Mouse (Mus musculus) ES-E14 (cell line): ENCODE results near the gene Zfp36. TPM values are rescaled to one million over a fixed set of nuclear protein-coding genes. Genes with fewer than 3 reads are reported as not detected.

Experiments used
- DNase-seq: peaks from one replicate; pipeline ENCODE4 v3.0.0-alpha.2; 2013; ENCODE audit warnings: low read depth, low spot score
- H3K27ac ChIP-seq: 2 replicates; pipeline ENCODE4 v1.5.1; 2012; ENCODE audit warnings: low read depth, mild to moderate bottlenecking, low read length, moderate library complexity, mixed read lengths; ENCODE audit not compliant: poor library complexity, insufficient read depth, severe bottlenecking
- H3K36me3 ChIP-seq: 2 replicates; pipeline ENCODE4 v1.6.1; 2012; ENCODE audit warnings: mild to moderate bottlenecking, low read length, moderate library complexity, mixed read lengths; ENCODE audit not compliant: control insufficient read depth, poor library complexity, insufficient read depth, severe bottlenecking
- H3K4me1 ChIP-seq, 2 experiments: fragments of 150-350 bp in 1 of 2; sonication (generic) in 1 of 2; 2 replicates each; pipeline ENCODE4 v1.6.1; 2012; ENCODE audit warnings: low read length in 2 of 2, mild to moderate bottlenecking in 1 of 2, mixed read lengths in 1 of 2; ENCODE audit not compliant: control insufficient read depth in 2 of 2, insufficient read depth in 2 of 2, poor library complexity in 1 of 2
- H3K4me3 ChIP-seq, 2 experiments: fragments of 150-350 bp in 1 of 2; sonication (generic) in 1 of 2; 2 replicates each; pipeline ENCODE4 v1.5.1; 2012; ENCODE audit warnings: low read length in 2 of 2, low read depth in 1 of 2, mild to moderate bottlenecking in 1 of 2, mixed read lengths in 1 of 2; ENCODE audit not compliant: insufficient read depth in 1 of 2, poor library complexity in 1 of 2, severe bottlenecking in 1 of 2
- H3K9ac ChIP-seq: 2 replicates; pipeline ENCODE4 v1.6.1; 2012; ENCODE audit warnings: low read depth, mild to moderate bottlenecking, low read length, mixed read lengths; ENCODE audit not compliant: poor library complexity, insufficient read depth, severe bottlenecking
- H3K9me3 ChIP-seq: fragments of 150-350 bp; sonication (generic); 2 replicates; pipeline ENCODE4 v1.6.1; 2012; ENCODE audit warnings: low read depth, mild to moderate bottlenecking, low read length; ENCODE audit not compliant: control insufficient read depth, insufficient read depth
- CHD2 ChIP-seq: IDR thresholded peaks from 2 replicates; pipeline ENCODE4 v1.6.1; 2014; ENCODE audit warnings: mild to moderate bottlenecking, low read depth, low read length, inconsistent platforms
- HCFC1 ChIP-seq: IDR thresholded peaks from 2 replicates; pipeline ENCODE4 v1.6.1; 2012; ENCODE audit warnings: low read length, inconsistent platforms, borderline replicate concordance; ENCODE audit not compliant: insufficient read depth
- MAFK ChIP-seq: IDR thresholded peaks from 2 replicates; pipeline ENCODE4 v1.6.1; 2014; ENCODE audit warnings: mild to moderate bottlenecking, low read depth, low read length, inconsistent platforms; ENCODE audit not compliant: insufficient read depth
- ZC3H11A ChIP-seq: IDR thresholded peaks from 2 replicates; pipeline ENCODE4 v1.6.1; 2012; ENCODE audit warnings: low read depth, mild to moderate bottlenecking, inconsistent platforms, low read length, borderline replicate concordance
- ZNF384 ChIP-seq: IDR thresholded peaks from 2 replicates; pipeline ENCODE4 v1.6.1; 2012; ENCODE audit warnings: low read depth, low read length, inconsistent platforms
- in situ Hi-C, 2 experiments: fragments of 600-800 bp; cut with MboI; formaldehyde crosslinking; loops; one replicate each; pipeline ENCODE4 v1.15.1; 2025; ENCODE audit warnings: low sequenced_read_pairs in 2 of 2, inconsistent platforms in 1 of 2; ENCODE audit not compliant: unreplicated experiment in 2 of 2
- total RNA-seq: library from RNA; depleted of rRNA; stranded (reverse); fragments of 300-350 nt; gene quantifications from 2 replicates; pipeline ENCODE4 v1.2.3, GENCODE M21; 2012

The Zfp36 gene
- total RNA-seq, 1 experiment = 5.0 TPM

- no peak for DNase-seq
- Histone ChIP-seq H3K9ac (no peak overlapping the region), H3K27ac (no peak overlapping the region; the same call in 1 of the 2 replicates), H3K36me3 (peaks cover 9% of the 10 kb centered on the region), H3K9me3 (no peaks in the 10 kb centered on the region), H3K4me3 (no peak overlapping the region), H3K4me1 (peaks cover 0 to 2% of the 10 kb centered on the region in 2 experiments; a peak in 1 of 4 replicates)
- TF ChIP-seq HCFC1 (no peak), MAFK (no peak), ZC3H11A (no peak)
- in situ Hi-C loops = no loop called here
These were observed 37.3 kb upstream of the Zfp36 start for GRCm38 (mm10) chr7:28417368-28417767.

- no peaks in the 10 kb centered on the region for H3K9me3 ChIP-seq
- no peak for TF ChIP-seq MAFK
- TF ChIP-seq ZC3H11A = no peak
- no peak for TF ChIP-seq ZNF384
- TF ChIP-seq HCFC1 = no peak
- no peak for TF ChIP-seq CHD2
- H3K9ac ChIP-seq = no peak overlapping the region
- H3K36me3 ChIP-seq = peaks cover 20% of the 10 kb centered on the region
- peaks cover 0 to 1% of the 10 kb centered on the region in 2 experiments; a peak in 1 of 4 replicates for H3K4me1 ChIP-seq
- in situ Hi-C loops = no loop called here
- no peak overlapping the region for H3K4me3 ChIP-seq
- no peak for DNase-seq
- H3K27ac ChIP-seq = no peak overlapping the region
These were observed 32.8 kb upstream of the Zfp36 start for GRCm38 (mm10) chr7:28412826-28413225.

DNA sequence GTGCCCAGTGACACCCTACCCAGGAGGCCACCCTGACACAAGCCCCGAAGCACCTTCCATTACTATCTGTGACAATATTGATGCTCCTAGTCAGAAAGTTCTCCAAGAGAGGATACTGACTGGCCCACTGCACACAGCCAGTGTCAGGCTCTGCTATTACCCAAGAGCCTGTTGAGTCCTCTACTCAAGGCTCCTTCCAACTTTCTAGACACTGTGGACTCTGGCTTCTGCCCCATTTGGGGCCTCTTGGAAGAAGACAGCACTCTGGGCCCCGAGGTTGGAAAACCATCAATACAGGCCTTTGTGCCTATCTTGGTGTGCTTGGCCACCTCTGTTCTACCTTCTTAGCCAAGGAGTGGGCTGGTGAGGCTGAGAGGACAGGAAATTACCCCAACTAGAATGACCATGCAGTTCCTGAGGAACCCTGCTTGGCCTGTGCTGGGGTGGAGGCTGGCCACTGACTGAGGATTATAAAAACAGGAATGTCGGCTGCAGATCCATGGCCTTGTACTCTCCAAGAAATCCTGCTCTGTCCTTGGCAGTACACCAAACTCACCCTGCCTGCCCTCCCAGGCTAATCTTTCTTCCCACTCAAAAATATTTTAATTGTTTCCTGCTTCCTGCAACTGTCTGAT is 30.9 kb upstream of the Zfp36 start:
- H3K36me3 ChIP-seq = peaks cover 37% of the 10 kb centered on the region
- TF ChIP-seq ZC3H11A = no peak
- no peak for TF ChIP-seq HCFC1
- TF ChIP-seq ZNF384 = no peak
- no peak for TF ChIP-seq CHD2
- no peak for TF ChIP-seq MAFK
- DNase-seq = no peak
- in situ Hi-C loops = no loop called here
- no peaks in the 10 kb centered on the region for H3K9me3 ChIP-seq
- no peak overlapping the region for H3K9ac ChIP-seq
- H3K4me1 ChIP-seq = no peaks in the 10 kb centered on the region
- no peak overlapping the region for H3K4me3 ChIP-seq
- no peak overlapping the region for H3K27ac ChIP-seq

DNA sequence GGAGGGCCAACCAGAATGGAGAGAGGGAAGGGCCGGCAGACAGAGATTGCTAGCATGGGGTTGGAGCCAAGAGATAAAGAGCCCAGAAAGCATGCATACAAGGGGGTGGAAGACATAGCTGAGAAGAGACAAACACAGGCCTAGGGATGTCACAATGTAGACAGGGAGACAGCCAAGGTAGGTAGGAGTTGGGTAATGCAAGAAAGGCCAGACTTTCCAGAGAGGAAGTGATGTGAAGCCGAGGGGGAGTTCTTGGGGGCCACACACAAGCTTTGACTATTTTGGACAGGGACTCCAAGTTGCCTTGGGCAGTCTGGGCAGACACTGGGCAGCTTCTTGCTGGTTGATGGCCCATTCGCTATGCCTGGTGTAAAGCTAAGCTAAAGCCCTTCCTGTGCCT is 21.9 kb upstream of the Zfp36 start:
- TF ChIP-seq ZC3H11A (no peak), HCFC1 (no peak), ZNF384 (no peak), CHD2 (no peak), MAFK (no peak)
- peaks cover 64% of the 10 kb centered on the region for H3K36me3 ChIP-seq

DNA sequence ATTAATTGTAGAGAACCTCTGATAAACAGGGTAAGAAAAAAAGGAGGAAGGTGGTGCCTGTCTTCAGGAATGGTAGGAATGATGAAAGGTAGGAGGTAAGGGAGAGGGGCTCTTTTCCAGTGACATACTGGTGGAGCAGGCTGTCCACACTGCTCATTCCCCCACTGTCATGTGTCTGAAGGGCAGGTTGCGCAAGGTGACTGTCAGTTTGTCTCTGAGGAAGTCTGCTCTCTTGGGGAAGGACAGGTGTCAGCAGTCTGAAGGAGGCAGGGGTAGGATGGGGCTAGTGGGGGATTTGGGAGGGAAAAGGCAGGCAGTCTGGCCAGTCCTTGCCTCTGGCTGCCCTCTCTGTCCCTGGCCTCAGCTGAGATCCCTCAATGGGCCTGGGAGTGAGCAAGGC is 21.0 kb upstream of the Zfp36 start:
- in situ Hi-C loops = no loop called here
- peaks cover 64% of the 10 kb centered on the region for H3K36me3 ChIP-seq
- no peak for TF ChIP-seq ZNF384
- TF ChIP-seq CHD2 = no peak
- no peak for TF ChIP-seq ZC3H11A
- TF ChIP-seq HCFC1 = no peak
- TF ChIP-seq MAFK = no peak

More for the DNA sequence above, 21.9 kb upstream of the Zfp36 start:
- DNase-seq = no peak
- no peak overlapping the region for H3K27ac ChIP-seq
- no peak overlapping the region for H3K9ac ChIP-seq
- H3K4me3 ChIP-seq = no peak overlapping the region
- in situ Hi-C loops = no loop called here
- H3K9me3 ChIP-seq = no peaks in the 10 kb centered on the region
- H3K4me1 ChIP-seq = peaks cover 0 to 5% of the 10 kb centered on the region in 2 experiments; a peak in 1 of 4 replicates

More for the DNA sequence above, 21.0 kb upstream of the Zfp36 start:
- H3K9me3 ChIP-seq = no peaks in the 10 kb centered on the region
- H3K27ac ChIP-seq = no peak overlapping the region
- no peak for DNase-seq
- no peak overlapping the region for H3K4me3 ChIP-seq
- H3K9ac ChIP-seq = no peak overlapping the region
- peaks cover 0 to 5% of the 10 kb centered on the region in 2 experiments; a peak in 1 of 4 replicates for H3K4me1 ChIP-seq
